Mouse (Mus musculus) limb, embryonic 11.5 days (tissue): ENCODE results near the gene Slc44a1. TPM values are rescaled to one million over a fixed set of nuclear protein-coding genes. Genes with fewer than 3 reads are reported as not detected.

Source experiments
- ATAC-seq: fragments of 200-750 bp; cut with Nextera tagmentation; 2 replicates; pipeline ENCODE4 v1.8.0; 2017; ENCODE audit warnings: low read depth; ENCODE audit not compliant: insufficient number of reproducible peaks, low FRiP score, low TSS enrichment
- DNase-seq: peaks from one replicate; pipeline ENCODE4 v3.0.0-alpha.2; 2015; ENCODE audit warnings: low spot score
- H3K27ac ChIP-seq: fragments of 300-500 bp; sonication (generic); replicated peaks from 2 replicates; pipeline ENCODE4 v1.5.1; 2014; ENCODE audit warnings: low read depth, mild to moderate bottlenecking, low read length
- H3K27me3 ChIP-seq: fragments of 300-500 bp; sonication (generic); 2 replicates; pipeline ENCODE4 v1.6.1; 2014; ENCODE audit warnings: mild to moderate bottlenecking, low read length, mixed read lengths; ENCODE audit not compliant: control insufficient read depth, insufficient read depth
- H3K36me3 ChIP-seq: fragments of 300-500 bp; sonication (generic); 2 replicates; pipeline ENCODE4 v1.6.1; 2014; ENCODE audit warnings: mild to moderate bottlenecking, low read length, moderate library complexity, mixed read lengths; ENCODE audit not compliant: control insufficient read depth, insufficient read depth
- H3K4me1 ChIP-seq: fragments of 300-500 bp; sonication (generic); 2 replicates; pipeline ENCODE4 v1.6.1; 2014; ENCODE audit warnings: low read length, mixed read lengths; ENCODE audit not compliant: control insufficient read depth, insufficient read depth
- H3K4me2 ChIP-seq: fragments of 300-500 bp; sonication (generic); 2 replicates; pipeline ENCODE4 v1.6.1; 2014; ENCODE audit warnings: low read depth, mild to moderate bottlenecking, moderate library complexity; ENCODE audit not compliant: severe bottlenecking
- H3K4me3 ChIP-seq: fragments of 300-500 bp; sonication (generic); 2 replicates; pipeline ENCODE4 v1.5.1; 2014; ENCODE audit warnings: low read depth, low read length
- H3K9ac ChIP-seq: fragments of 300-500 bp; sonication (generic); 2 replicates; pipeline ENCODE4 v1.6.1; 2014; ENCODE audit warnings: mild to moderate bottlenecking, low read length
- H3K9me3 ChIP-seq: fragments of 300-500 bp; sonication (generic); 2 replicates; pipeline ENCODE4 v1.6.1; 2016; ENCODE audit warnings: low read length; ENCODE audit not compliant: control insufficient read depth
- WGBS: fragments of 180-500 bp; shearing (Covaris S2); extraction: QIAGEN DNeasy Blood & Tissue Kit; methylation state at CpG from one replicate; pipeline ENCODE4 v1.1.7; 2014; 5-methylcytosine and 5-hydroxymethylcytosine counted together
- polyA plus RNA-seq: library from polyadenylated mRNA; unstranded; fragments of >200 nt; fragmentation: Nextera tagmentation; extraction: Ambion mirVana; gene quantifications from 2 replicates; pipeline ENCODE4 v1.2.1, GENCODE M21; 2014

Slc44a1 gene
- polyA plus RNA-seq, 1 experiment from 2014 or later = 24.6 TPM

DNA sequence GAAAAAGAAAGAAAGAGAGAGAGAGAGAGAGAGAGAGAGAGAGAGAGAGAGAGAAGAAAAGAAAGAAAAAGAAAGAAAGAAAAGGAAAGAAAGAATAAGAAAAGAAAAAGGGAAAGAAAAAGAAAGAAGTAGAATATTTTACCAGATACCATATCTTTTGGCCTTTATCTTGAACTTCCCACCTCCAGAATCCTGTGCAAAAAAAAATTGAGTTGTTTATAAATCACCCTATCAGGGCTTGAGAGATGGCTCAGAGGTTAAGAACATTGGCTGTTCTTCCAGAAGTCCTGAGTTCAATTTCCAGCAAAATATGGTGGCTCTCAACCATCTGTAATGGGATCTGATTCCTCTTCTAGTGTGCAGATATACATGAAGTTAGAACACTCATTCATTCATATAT lies 33.3 kb upstream of the Slc44a1 start:
- H3K9ac ChIP-seq = no peak overlapping the region
- ATAC-seq = no peak
- no peak for DNase-seq
- H3K4me3 ChIP-seq = no peak overlapping the region
- H3K27me3 ChIP-seq = no peaks in the 10 kb centered on the region
- no peak overlapping the region for H3K27ac ChIP-seq
- H3K4me1 ChIP-seq = no peaks in the 10 kb centered on the region
- no peaks in the 10 kb centered on the region for H3K36me3 ChIP-seq
- H3K4me2 ChIP-seq = no peak overlapping the region
- no peaks in the 10 kb centered on the region; the same call in 1 of the 2 replicates for H3K9me3 ChIP-seq

GRCm38 (mm10) chr4:53408821-53409220 lies 31.4 kb upstream of the Slc44a1 start:
- Histone ChIP-seq H3K9me3 (no peaks in the 10 kb centered on the region; the same call in 1 of the 2 replicates), H3K27ac (no peak overlapping the region), H3K9ac (no peak overlapping the region), H3K4me2 (no peak overlapping the region), H3K36me3 (no peaks in the 10 kb centered on the region), H3K4me1 (no peaks in the 10 kb centered on the region), H3K27me3 (no peaks in the 10 kb centered on the region), H3K4me3 (no peak overlapping the region)
- no peak for DNase-seq
- no peak for ATAC-seq
- WGBS = 62% methylated on average over 8 of the region's 8 CpGs

DNA sequence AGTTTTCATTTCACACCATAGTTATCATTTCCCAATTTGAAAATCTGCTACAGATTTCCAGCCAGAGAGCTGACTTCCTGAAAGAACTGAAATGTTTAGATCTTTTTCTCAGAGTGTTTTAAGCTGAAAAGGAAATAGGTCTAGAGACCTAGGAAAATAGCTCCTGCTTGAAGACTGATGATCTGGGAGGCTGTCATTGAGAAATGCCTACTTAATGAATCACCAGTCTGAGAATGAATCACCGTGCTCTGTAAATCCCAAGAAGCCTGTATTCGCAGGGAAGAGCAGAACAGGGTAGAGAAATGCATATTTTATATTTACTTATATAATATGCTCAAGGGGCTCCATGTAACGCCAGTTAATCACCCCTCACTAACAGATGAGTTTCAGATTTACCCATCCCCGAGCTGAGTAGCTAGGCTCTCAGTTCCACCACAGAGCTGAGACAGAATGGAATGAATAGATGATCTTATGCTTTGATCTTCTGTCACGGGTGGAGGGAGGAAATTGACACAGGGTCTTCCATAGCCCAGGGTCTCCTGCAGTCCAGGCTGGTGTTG lies 30.6 kb upstream of the Slc44a1 start:
- H3K27ac ChIP-seq = no peak overlapping the region
- H3K9me3 ChIP-seq = no peaks in the 10 kb centered on the region
- H3K4me3 ChIP-seq = no peak overlapping the region
- no peak overlapping the region for H3K4me2 ChIP-seq
- no peaks in the 10 kb centered on the region for H3K36me3 ChIP-seq
- ATAC-seq = no peak
- no peak for DNase-seq
- no peaks in the 10 kb centered on the region for H3K4me1 ChIP-seq
- no peaks in the 10 kb centered on the region for H3K27me3 ChIP-seq
- no peak overlapping the region for H3K9ac ChIP-seq
- 40% methylated on average over 5 of the region's 5 CpGs for WGBS

DNA sequence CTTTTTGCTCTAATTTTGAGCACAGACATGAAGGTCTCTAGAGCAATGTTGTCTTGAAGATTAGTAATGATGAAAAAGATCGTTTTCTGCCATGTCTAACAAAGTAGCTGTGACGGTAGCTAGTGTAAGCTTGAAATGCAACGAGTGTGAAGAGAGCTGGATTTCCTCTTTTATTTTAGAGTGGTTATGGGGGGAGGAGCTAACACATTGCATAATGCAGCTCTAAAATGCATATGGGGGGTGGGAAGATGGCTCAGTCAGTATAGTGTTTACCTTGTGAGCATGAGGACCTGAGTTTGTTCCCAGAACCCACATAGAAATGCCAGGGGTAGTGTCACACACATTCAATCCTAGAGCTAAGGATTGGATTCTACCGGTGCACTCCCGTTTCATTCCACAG lies 29.5 kb upstream of the Slc44a1 start:
- H3K4me2 ChIP-seq = no peak overlapping the region
- H3K27ac ChIP-seq = no peak overlapping the region
- ATAC-seq (no peak), DNase-seq (no peak)
- H3K9me3 ChIP-seq = no peaks in the 10 kb centered on the region
- H3K4me1 ChIP-seq = no peaks in the 10 kb centered on the region
- no peaks in the 10 kb centered on the region for H3K36me3 ChIP-seq
- no peaks in the 10 kb centered on the region for H3K27me3 ChIP-seq
- 92% methylated on average over 5 of the region's 5 CpGs for WGBS
- no peak overlapping the region for H3K9ac ChIP-seq
- no peak overlapping the region for H3K4me3 ChIP-seq

DNA sequence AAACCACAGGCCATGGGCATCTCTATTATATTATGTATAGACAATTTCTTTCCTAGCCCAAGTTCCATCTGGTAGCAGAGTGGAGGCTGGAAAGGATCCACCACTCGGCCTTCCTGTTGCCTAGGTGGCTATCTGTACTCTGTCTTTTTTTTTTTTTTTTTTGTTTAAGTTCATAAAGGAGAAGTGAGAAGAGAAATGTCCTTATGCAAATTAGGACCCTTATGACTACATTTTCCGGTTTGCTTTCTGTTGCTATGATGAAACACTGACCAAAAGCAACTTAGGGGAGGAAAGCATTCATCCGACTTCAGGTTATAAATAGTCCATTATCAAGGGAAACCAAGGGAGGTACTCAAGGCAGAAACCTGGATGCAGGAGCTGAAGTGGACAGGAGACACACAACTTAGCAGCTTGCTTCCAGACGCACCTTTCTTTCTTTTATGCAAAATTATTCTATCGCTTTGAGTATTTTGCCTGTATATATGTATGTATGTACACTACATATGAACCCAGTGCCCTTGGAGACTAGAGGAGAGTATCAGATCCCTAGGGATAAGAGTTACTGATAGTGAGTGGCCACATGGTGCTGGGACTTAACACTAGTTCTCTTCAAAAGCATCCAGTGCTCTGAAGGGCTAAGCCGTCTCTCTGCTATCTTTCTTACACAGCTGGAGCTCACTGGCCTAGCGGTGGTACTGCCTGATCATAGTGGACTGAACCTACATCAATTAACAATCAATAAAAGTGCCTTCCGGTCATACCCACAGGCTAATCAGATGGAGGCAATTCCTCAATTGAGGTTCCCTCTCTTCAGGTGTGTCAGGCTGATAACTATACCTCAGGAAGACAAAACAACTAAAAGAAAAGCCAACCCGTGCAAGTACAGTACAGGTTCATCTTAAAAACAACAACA lies 28.0 kb upstream of the Slc44a1 start:
- Histone ChIP-seq H3K27me3 (no peaks in the 10 kb centered on the region), H3K9me3 (no peaks in the 10 kb centered on the region), H3K4me1 (no peaks in the 10 kb centered on the region), H3K36me3 (no peaks in the 10 kb centered on the region), H3K9ac (no peak overlapping the region), H3K4me3 (no peak overlapping the region), H3K27ac (no peak overlapping the region), H3K4me2 (no peak overlapping the region)
- ATAC-seq (no peak), DNase-seq (no peak)
- 84% methylated on average over 9 of the region's 9 CpGs for WGBS

GRCm38 (mm10) chr4:53412991-53413390 lies 27.2 kb upstream of the Slc44a1 start:
- ATAC-seq (no peak), DNase-seq (no peak)
- 87% methylated on average over 6 of the region's 6 CpGs for WGBS
- H3K9ac ChIP-seq = no peak overlapping the region
- H3K9me3 ChIP-seq = no peaks in the 10 kb centered on the region
- no peak overlapping the region for H3K4me2 ChIP-seq
- H3K36me3 ChIP-seq = no peaks in the 10 kb centered on the region
- no peak overlapping the region for H3K27ac ChIP-seq
- no peaks in the 10 kb centered on the region for H3K27me3 ChIP-seq
- H3K4me1 ChIP-seq = no peaks in the 10 kb centered on the region
- no peak overlapping the region for H3K4me3 ChIP-seq

- no peaks in the 10 kb centered on the region for H3K9me3 ChIP-seq
Measured at GRCm38 (mm10) chr4:53414031-53414797, 26.0 kb upstream of the Slc44a1 start.

DNA sequence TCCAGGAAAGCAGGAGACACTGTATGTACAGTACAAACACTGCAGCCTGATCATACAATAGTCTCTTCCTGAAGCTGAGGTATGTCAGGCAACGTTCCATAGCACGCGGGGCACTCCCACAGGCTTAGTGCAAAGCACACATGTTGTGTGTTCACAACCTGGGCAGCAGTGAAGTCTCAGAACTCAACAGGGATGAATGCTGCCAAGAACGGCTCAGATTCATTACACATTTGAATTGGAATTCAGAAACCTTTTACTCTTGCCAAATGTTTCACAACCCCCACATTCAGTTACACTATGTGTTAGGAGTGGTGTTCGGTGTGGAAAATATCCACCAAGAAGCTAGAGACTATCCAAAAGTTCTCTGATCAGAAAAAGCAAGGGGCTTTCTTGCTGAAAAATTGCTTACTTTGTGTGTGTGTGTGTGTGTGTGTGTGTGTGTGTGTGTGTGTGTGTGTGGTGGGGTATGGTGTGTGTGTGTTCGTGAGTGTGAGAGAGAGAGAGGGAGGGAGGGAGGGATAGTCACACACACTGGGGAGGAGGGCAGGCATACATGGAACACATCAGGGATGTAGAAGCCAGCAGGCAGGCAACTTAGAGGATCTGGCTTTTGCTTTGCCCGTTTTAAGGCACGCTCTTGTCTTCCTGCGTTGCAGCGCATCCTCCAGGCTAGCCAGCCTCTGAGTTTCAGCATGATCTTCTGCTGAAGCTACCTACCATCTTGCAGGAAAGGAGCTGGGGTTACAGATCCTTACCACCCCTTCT lies 24.2 kb upstream of the Slc44a1 start:
- 93% methylated on average over 9 of the region's 10 CpGs for WGBS
- Histone ChIP-seq H3K27ac (no peak overlapping the region), H3K4me3 (no peak overlapping the region), H3K9me3 (no peaks in the 10 kb centered on the region), H3K9ac (no peak overlapping the region), H3K4me2 (no peak overlapping the region), H3K4me1 (no peaks in the 10 kb centered on the region), H3K36me3 (no peaks in the 10 kb centered on the region), H3K27me3 (no peaks in the 10 kb centered on the region)
- ATAC-seq = no peak
- no peak for DNase-seq

More at GRCm38 (mm10) chr4:53414031-53414797, 26.0 kb upstream of the Slc44a1 start:
- no peaks in the 10 kb centered on the region for H3K4me1 ChIP-seq
- no peak overlapping the region for H3K4me2 ChIP-seq
- H3K4me3 ChIP-seq = no peak overlapping the region
- DNase-seq = no peak
- no peak overlapping the region for H3K27ac ChIP-seq
- no peaks in the 10 kb centered on the region for H3K36me3 ChIP-seq
- no peak for ATAC-seq
- H3K27me3 ChIP-seq = no peaks in the 10 kb centered on the region
- 76% methylated on average over 9 of the region's 9 CpGs for WGBS
- H3K9ac ChIP-seq = no peak overlapping the region
